Mouse (Mus musculus) ES-E14 (cell line): ENCODE results near the gene Aacs.
"Not testable (repeated sequence)": the region's sequence is repeated elsewhere in the genome, so short reads cannot be mapped to it uniquely, and the experiment has no call there.

Experiments
- CHD2 ChIP-seq: IDR thresholded peaks from 2 replicates; pipeline ENCODE4 v1.6.1; 2014; ENCODE audit warnings: mild to moderate bottlenecking, low read depth, low read length, inconsistent platforms
- HCFC1 ChIP-seq: IDR thresholded peaks from 2 replicates; pipeline ENCODE4 v1.6.1; 2012; ENCODE audit warnings: low read length, inconsistent platforms, borderline replicate concordance; ENCODE audit not compliant: insufficient read depth
- MAFK ChIP-seq: IDR thresholded peaks from 2 replicates; pipeline ENCODE4 v1.6.1; 2014; ENCODE audit warnings: mild to moderate bottlenecking, low read depth, low read length, inconsistent platforms; ENCODE audit not compliant: insufficient read depth
- ZC3H11A ChIP-seq: IDR thresholded peaks from 2 replicates; pipeline ENCODE4 v1.6.1; 2012; ENCODE audit warnings: low read depth, mild to moderate bottlenecking, inconsistent platforms, low read length, borderline replicate concordance
- ZNF384 ChIP-seq: IDR thresholded peaks from 2 replicates; pipeline ENCODE4 v1.6.1; 2012; ENCODE audit warnings: low read depth, low read length, inconsistent platforms

GRCm38 (mm10) chr5:125434347-125434746 lies 41.3 kb upstream of the Aacs start:
- not testable (repeated sequence) for TF ChIP-seq ZC3H11A, ZNF384, HCFC1, MAFK, CHD2
